Mouse (Mus musculus) intestine, embryonic 14.5 days (tissue): ENCODE measurements at regions not wholly inside any gene's neighbourhood (a gene's known extent, or its start where the extent isn't known, plus 50 kb on each side); places are given as distances from the start of the nearest gene placed in this dataset.

Experiments
- ATAC-seq: fragments of 200-750 bp; cut with Nextera tagmentation; replicated peaks from 2 replicates; pipeline ENCODE4 v1.8.0; 2017; ENCODE audit warnings: low read depth, moderate number of reproducible peaks, moderate TSS enrichment, moderate library complexity; ENCODE audit not compliant: low FRiP score, low TSS enrichment
- DNase-seq: peaks from one replicate; pipeline ENCODE4 v3.0.0-alpha.2; 2018; ENCODE audit warnings: low spot score
- H3K27ac ChIP-seq: fragments of 300-500 bp; sonication (generic); 2 replicates; pipeline ENCODE4 v1.5.1; 2014; ENCODE audit warnings: low read depth, mild to moderate bottlenecking, control low read depth
- H3K27me3 ChIP-seq: fragments of 300-500 bp; sonication (generic); replicated peaks from 2 replicates; pipeline ENCODE4 v1.6.1; 2014; ENCODE audit warnings: low read length, control low read depth; ENCODE audit not compliant: control insufficient read depth, insufficient read depth
- H3K36me3 ChIP-seq: fragments of 300-500 bp; sonication (generic); 2 replicates; pipeline ENCODE4 v1.6.1; 2014; ENCODE audit warnings: low read length, control low read depth; ENCODE audit not compliant: control insufficient read depth, insufficient read depth
- H3K4me1 ChIP-seq: fragments of 300-500 bp; sonication (generic); replicated peaks from 2 replicates; pipeline ENCODE4 v1.6.1; 2014; ENCODE audit warnings: low read length, control low read depth, mixed read lengths; ENCODE audit not compliant: control insufficient read depth, insufficient read depth
- H3K4me2 ChIP-seq: fragments of 300-500 bp; sonication (generic); 2 replicates; pipeline ENCODE4 v1.6.1; 2014; ENCODE audit warnings: low read length
- H3K4me3 ChIP-seq: fragments of 300-500 bp; sonication (generic); 2 replicates; pipeline ENCODE4 v1.5.1; 2014; ENCODE audit warnings: low read depth, low read length, control low read depth, mixed read lengths
- H3K9ac ChIP-seq: fragments of 300-500 bp; sonication (generic); 2 replicates; pipeline ENCODE4 v1.6.1; 2014; ENCODE audit warnings: mild to moderate bottlenecking, low read length
- H3K9me3 ChIP-seq: fragments of 300-500 bp; sonication (generic); 2 replicates; pipeline ENCODE4 v1.6.1; 2016; ENCODE audit warnings: low read length, control low read depth; ENCODE audit not compliant: control insufficient read depth
- WGBS: fragments of 180-500 bp; shearing (Covaris S2); extraction: QIAGEN DNeasy Blood & Tissue Kit; methylation state at CpG from one replicate; pipeline ENCODE4 v1.1.7; 2014; 5-methylcytosine and 5-hydroxymethylcytosine counted together

DNA sequence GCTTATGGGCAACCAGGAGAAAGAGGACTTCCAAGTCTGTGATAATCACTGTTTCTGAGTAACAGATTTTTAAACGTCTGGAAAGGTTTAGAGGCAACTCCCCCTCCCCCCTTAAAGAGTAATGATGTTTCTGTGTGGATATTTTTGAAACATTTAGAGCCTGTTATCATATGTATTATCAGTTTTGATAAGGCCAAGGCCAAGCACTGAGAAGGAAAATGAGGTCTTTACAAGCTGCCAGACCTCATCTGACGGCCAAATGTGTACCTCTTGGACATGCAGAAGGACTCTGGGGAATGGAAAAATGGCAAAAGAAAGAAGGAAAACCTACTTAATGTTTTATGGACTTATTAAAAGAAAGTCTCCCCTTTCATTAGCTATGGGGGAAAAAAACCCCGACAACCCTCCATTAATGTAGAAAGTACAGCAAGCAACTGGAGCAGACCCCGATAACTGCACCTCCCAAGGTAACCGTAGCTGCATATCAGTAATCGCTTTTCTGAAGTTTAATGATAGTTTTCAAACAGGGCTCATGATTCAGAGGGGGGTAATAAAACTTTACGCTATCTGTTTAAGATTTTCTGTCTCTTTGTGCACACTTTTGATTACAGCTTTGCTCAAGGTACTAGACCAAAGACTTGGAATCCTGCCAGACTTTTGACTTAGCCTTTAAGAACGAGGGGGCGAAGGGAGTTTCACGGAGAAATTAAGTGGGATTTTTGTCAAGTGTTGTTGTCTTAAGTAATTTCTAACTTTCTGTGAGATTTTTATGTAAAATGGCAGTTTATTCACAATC is 469.9 kb upstream of the Tenm3 start:
- WGBS: 39% methylated on average over 10 of the region's 10 CpGs
- ATAC-seq (peak; percentile 85), DNase-seq (no peak)
- peak overlapping the region; percentile 18; the same call in 1 of the 2 replicates for H3K4me2 ChIP-seq
- no peak overlapping the region for H3K9ac ChIP-seq
- H3K27me3 ChIP-seq: no peaks in the 10 kb centered on the region
- no peak overlapping the region for H3K27ac ChIP-seq
- H3K36me3 ChIP-seq: no peaks in the 10 kb centered on the region
- H3K4me3 ChIP-seq: no peak overlapping the region
- H3K9me3 ChIP-seq: no peaks in the 10 kb centered on the region
- H3K4me1 ChIP-seq: no peaks in the 10 kb centered on the region

DNA sequence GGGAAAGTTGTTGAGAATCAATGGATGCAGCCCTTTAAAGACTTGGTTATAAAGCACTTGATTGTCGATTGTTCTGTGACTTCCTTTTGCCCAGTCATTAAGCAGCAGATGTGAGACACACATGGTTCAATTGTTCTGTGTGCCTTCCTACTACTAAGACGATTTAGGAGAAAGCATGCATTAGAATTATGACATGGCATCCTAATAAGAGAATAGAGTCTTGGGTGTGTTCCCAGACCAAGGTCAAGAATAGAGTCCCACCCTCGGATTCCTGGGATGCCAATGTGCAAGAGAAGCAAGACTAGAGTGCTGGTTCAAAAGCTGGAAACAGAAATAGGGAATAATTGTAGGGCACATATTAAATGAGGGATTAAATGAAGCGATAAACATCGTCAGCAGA is 469.1 kb upstream of the Tenm3 start:
- Histone ChIP-seq H3K4me2 (no peak overlapping the region), H3K4me1 (no peaks in the 10 kb centered on the region), H3K36me3 (no peaks in the 10 kb centered on the region), H3K27ac (no peak overlapping the region), H3K4me3 (no peak overlapping the region), H3K9me3 (no peaks in the 10 kb centered on the region), H3K9ac (no peak overlapping the region), H3K27me3 (no peaks in the 10 kb centered on the region)
- WGBS: 58% methylated on average over 5 of the region's 5 CpGs
- no peak for ATAC-seq
- DNase-seq: no peak

DNA sequence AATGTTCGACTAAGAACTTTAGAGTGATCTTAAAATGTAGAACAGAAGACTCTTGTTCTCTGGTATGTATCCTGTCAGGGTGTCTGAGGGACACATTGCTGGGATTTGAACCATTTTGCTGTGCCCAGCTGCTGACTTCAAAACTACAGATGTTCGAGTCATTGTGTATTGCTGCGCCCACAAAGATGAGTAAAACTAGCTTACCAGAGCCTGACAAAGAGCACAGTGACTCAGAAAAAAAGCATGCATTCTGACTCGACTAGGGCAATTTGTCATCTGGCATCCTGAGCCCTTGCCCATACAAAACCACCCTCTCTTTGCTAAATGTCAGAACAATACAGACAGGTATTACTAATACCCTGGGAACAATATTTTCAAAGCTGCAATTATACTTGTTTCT is 438.6 kb upstream of the Tenm3 start:
- 62% methylated on average over 4 of the region's 4 CpGs for WGBS
- H3K4me1 ChIP-seq: no peaks in the 10 kb centered on the region
- H3K4me2 ChIP-seq: no peak overlapping the region
- no peak overlapping the region for H3K4me3 ChIP-seq
- no peak overlapping the region for H3K27ac ChIP-seq
- H3K9me3 ChIP-seq: no peaks in the 10 kb centered on the region
- no peaks in the 10 kb centered on the region for H3K36me3 ChIP-seq
- H3K9ac ChIP-seq: no peak overlapping the region
- H3K27me3 ChIP-seq: no peaks in the 10 kb centered on the region
- DNase-seq (no peak), ATAC-seq (no peak)

DNA sequence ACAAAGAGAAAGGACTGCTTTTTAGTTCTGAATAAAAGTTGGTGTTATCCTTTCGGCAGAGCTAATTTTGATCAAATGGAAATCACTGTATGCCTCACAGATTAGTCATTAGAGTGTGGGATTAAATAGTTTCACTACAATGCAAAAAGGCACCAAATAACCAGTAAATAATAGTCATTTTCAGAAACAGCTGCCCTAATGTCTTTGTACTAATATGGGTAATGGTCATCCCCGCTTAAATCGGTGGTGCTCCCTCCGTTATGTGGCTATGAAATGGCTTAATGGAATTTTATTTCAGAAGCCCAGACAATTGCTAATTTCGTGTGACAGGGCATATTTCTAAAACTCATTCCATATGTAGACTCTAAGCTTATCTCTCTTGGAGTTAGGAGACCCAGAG is 437.5 kb upstream of the Tenm3 start:
- no peak for DNase-seq
- Histone ChIP-seq H3K27ac (no peak overlapping the region), H3K27me3 (no peaks in the 10 kb centered on the region), H3K36me3 (no peaks in the 10 kb centered on the region), H3K9me3 (no peaks in the 10 kb centered on the region), H3K4me1 (no peaks in the 10 kb centered on the region), H3K9ac (no peak overlapping the region), H3K4me3 (no peak overlapping the region), H3K4me2 (no peak overlapping the region)
- 80% methylated on average over 5 of the region's 5 CpGs for WGBS
- no peak for ATAC-seq

DNA sequence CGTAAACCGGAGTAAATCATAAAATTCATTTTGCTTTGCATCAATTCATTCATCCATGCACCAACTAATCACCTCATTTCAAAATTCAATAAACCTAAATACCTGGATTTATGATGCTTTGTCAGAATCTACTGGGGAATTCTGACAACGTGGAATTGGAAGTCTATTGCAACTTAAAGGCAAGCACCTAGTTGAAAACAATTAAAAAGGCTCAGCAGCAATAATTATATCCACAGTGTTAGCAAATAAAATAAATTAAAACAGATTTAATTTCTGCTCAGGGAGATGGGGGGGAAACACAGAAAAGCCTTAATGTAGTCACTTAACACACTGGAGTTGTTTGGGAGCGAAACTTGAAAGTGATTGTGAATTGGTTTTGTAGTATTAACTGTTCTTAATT is 430.3 kb upstream of the Tenm3 start:
- DNase-seq (no peak), ATAC-seq (no peak)
- Histone ChIP-seq H3K36me3 (no peaks in the 10 kb centered on the region), H3K9me3 (no peaks in the 10 kb centered on the region), H3K4me3 (no peak overlapping the region), H3K4me1 (no peaks in the 10 kb centered on the region), H3K27me3 (no peaks in the 10 kb centered on the region), H3K4me2 (no peak overlapping the region), H3K27ac (no peak overlapping the region), H3K9ac (no peak overlapping the region)
- WGBS: 92% methylated on average over 4 of the region's 4 CpGs

DNA sequence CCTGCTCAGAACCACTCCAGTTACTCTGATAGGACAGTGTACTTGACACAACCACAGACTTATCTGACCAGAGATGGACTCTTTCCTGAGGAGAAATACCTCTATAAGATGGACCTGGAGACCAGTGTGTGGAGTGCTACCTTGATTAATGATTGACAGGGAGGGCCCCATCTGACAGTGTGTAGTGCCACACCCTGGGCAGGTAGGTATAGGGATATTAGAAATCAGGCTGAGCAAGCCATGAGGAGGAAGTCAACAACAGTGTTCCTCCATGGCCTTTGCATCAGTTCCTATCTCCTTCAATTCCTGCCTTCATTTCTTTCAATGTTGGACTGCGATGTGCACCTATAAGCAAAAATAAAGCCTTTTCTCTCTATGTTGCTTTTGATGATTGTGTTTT is 429.4 kb upstream of the Tenm3 start:
- ATAC-seq: no peak
- 96% methylated on average over 1 of the region's 1 CpGs for WGBS

DNA sequence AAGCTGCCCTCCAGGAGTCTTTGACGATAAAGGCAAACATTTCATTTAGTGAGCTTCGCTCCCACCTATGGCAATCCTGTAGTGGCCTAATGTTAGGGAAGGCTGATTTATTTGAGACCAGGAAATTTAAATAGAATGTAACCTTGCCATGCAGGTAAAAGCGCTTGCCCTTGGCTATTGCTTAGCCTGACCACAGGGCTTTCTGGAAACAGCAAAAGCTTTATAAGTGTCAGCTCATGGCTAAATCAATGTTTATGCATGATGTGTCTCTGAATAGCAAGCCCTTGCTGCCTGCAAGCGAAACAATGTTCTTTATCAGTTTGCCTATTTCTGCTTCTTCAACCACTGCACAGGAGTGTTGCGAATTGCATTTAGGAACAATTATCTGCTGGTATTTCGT is 419.7 kb upstream of the Tenm3 start:
- no peak overlapping the region for H3K4me3 ChIP-seq
- WGBS: 86% methylated on average over 6 of the region's 6 CpGs
- H3K9me3 ChIP-seq: no peaks in the 10 kb centered on the region
- ATAC-seq (no peak), DNase-seq (no peak)
- H3K27ac ChIP-seq: no peak overlapping the region
- no peak overlapping the region for H3K4me2 ChIP-seq
- H3K36me3 ChIP-seq: no peaks in the 10 kb centered on the region
- no peak overlapping the region for H3K9ac ChIP-seq
- no peaks in the 10 kb centered on the region for H3K27me3 ChIP-seq
- no peaks in the 10 kb centered on the region for H3K4me1 ChIP-seq

More for the DNA sequence above, 429.4 kb upstream of the Tenm3 start:
- Histone ChIP-seq H3K4me1 (no peaks in the 10 kb centered on the region), H3K36me3 (no peaks in the 10 kb centered on the region), H3K27ac (no peak overlapping the region), H3K4me2 (no peak overlapping the region), H3K9me3 (no peaks in the 10 kb centered on the region), H3K27me3 (no peaks in the 10 kb centered on the region), H3K9ac (no peak overlapping the region), H3K4me3 (no peak overlapping the region)
- DNase-seq: no peak

DNA sequence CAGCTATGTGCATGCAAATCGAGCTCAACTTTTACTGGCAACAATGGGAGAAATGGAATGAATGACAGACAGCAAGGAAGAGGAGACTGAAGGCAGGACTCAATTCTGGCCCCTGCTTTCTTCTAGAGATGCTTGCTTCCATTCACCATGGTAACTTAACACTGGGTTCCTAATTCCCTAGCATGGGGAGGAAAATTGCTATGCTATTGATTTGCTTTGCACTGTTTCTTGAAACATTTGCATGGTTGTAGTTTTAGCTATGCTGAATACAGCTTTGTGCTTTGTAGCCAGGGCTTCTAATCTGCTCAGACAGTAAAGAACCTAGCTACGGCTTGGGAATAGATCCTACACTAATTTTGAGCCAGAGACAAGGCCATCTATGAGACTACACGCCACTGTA is 419.0 kb upstream of the Tenm3 start:
- DNase-seq (no peak), ATAC-seq (no peak)
- Histone ChIP-seq H3K27ac (no peak overlapping the region), H3K4me1 (no peaks in the 10 kb centered on the region), H3K9ac (no peak overlapping the region), H3K36me3 (no peaks in the 10 kb centered on the region), H3K4me2 (no peak overlapping the region), H3K9me3 (no peaks in the 10 kb centered on the region), H3K27me3 (no peaks in the 10 kb centered on the region), H3K4me3 (no peak overlapping the region)
- WGBS: 74% methylated on average over 3 of the region's 3 CpGs

DNA sequence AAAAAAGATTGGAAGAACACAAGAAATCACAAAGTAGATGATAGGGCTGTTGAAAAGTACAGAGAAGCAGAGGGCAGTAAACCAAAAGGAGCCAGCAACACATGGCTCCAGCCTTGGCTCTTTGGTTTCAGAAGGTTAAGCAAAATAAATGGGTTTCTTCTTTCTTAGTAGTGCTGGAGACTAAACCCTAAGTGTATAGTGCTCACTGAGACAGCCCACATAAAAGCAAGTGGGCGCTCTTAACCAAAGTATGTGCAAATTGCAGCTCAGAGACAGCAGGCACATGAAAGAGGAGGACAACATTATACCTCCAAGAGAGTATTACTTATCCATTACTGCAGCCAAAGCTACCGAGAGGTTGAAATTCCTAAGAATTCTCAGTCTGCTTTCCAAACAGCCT is 412.2 kb upstream of the Tenm3 start:
- H3K36me3 ChIP-seq: no peaks in the 10 kb centered on the region
- WGBS: 78% methylated on average over 2 of the region's 2 CpGs
- no peaks in the 10 kb centered on the region for H3K9me3 ChIP-seq
- H3K27ac ChIP-seq: no peak overlapping the region
- H3K4me3 ChIP-seq: no peak overlapping the region
- no peaks in the 10 kb centered on the region for H3K27me3 ChIP-seq
- no peaks in the 10 kb centered on the region for H3K4me1 ChIP-seq
- ATAC-seq (no peak), DNase-seq (no peak)
- H3K4me2 ChIP-seq: no peak overlapping the region
- H3K9ac ChIP-seq: no peak overlapping the region
